Mouse (Mus musculus): ENCODE measurements around the gene Chst14.

The Chst14 gene

DNA sequence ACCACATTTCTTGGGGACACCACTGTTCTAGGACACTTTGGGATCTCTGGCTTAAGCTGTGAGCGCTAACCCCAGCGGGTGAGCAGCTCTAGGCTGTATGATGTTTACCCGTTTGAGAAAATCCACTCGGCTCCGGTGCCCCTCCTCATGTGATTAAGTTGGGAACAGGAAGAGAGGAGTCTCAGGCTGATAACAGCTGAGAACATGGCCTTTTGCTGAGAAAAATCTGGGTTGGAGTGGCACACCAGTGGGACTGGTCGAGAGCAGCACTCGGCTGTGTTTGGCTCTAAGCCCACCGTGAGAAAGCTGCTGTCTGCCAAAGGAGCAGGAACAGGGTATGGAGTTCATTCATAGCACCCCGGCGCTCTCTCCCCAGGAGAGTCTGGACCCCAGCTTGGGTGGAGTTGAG, 23.0 kb upstream of the Chst14 start:
- intact Hi-C loops (cut with DNase I) = loop anchor here (5.0 kb wide), 1 partner anchor 69 kb away; no protein-coding TSS in a partner anchor

GRCm38 (mm10) chr2:118905433-118906117, 20.7 kb upstream of the Chst14 start:
- intact Hi-C loops (cut with DNase I) = no loop called here

DNA sequence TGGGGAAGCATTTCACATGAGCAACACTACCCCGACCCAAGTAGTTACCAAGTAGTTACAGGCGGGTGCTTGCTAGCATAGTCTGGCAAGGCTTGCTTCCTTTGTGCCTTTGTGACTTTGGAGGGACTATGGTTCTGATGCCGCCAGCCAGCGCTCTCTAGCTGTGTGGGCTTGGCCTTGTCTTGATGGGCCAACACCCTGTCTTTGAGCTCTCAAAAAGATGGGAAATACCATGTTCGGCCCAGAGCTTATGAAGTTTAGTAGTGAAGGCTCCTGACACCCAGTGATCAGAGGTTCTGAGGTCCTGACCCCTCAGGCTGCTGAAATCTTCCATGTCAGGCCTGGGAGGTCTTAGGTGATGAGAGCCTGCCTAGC, 20.2 kb upstream of the Chst14 start:
- intact Hi-C loops (cut with DNase I) = no loop called here

- intact Hi-C loops (cut with DNase I) = no loop called here
Observed at GRCm38 (mm10) chr2:118907781-118908180, 18.5 kb upstream of the Chst14 start.

DNA sequence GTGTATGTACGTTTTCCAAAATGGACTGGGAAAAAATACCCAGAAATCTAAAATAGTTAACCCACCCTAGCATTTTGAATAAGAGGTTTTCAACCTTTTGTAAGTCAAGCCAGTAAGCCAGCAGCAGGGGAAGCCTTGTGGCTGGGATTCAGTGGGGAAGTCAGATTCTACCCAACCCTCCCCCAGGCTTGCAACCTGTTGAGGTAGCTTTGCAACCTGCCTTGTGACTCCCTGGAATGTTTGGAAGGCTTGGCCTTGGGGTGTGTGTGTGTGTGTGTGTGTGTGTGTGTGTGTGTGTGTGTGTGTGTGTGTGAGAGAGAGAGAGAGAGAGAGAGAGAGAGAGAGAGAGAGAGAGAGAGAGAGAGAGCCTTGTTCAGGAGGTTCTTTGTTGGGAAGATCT, 17.1 kb upstream of the Chst14 start:
- intact Hi-C loops (cut with DNase I) = no loop called here

DNA sequence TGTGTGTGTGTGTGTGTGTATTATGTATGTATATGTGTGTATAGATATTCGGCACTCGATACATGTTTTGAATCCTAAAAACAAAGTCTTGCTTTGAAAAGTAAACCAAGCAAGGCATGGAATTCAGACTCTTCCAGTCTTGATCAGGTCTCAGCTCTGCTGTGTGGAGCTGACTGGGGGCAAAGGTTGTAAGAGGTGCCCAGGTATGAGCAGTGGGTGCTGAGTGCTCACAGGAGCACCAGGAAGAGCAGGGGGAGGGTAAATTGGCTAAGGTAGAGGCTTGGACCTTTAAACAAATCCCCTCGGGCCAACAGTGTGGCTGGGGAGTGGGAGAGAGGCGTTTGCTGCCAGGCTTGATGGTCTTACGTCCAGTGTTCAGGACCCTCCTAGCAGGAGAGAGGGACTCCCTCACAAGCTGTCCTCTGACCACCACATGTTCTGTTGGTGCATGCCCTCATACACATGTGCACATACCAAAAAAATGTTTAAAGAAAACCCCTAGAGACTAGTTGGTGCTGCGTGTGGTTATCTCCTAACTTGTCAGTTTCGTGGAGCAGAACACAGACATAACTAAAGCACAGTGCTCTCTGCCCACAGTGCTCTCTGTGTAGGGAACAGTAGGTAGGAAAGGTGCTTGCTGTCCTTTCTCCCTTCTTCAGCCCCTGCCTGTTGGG, 15.6 kb upstream of the Chst14 start:
- intact Hi-C loops (cut with DNase I) = no loop called here

- intact Hi-C loops (cut with DNase I) = no loop called here
Observed at GRCm38 (mm10) chr2:118912706-118913105, 13.6 kb upstream of the Chst14 start.

DNA sequence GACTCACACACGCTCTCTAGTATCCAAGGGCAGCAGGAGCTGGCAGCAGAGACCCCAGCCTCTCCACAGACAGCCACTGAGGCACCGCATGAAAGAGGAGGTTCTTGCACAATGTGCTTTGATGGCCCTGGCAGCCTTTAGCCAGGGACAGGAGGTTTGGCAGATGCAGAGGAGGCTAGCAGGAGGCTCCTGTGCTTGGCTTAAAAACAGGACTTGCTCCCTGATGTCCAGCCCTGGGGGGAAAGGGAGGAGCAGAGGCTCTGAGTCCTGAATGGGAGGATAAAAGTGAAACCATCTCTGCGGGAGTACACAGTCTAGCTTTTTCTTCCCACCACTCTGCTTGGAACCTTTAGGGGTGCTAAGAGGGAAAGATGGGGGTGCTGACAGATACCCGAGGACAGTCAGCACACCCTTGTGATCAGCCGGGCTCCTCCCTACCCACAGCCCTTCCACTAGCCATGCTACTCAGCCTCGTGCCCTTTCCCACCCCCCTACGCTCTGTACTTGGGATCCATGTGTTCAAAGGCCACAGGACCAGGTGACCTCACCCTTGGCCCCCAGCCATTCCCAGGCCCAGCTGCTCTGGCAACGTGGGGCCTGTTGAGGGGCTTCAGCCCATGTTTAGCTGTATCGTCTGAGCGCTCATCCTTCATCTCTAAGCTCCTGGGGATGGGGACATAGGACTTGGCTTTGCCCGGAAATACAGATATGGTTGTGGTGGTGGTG, 12.6 kb upstream of the Chst14 start:
- intact Hi-C loops (cut with DNase I) = no loop called here

- intact Hi-C loops (cut with DNase I) = no loop called here
Observed at GRCm38 (mm10) chr2:118914685-118915084, 11.6 kb upstream of the Chst14 start.

- intact Hi-C loops (cut with DNase I) = no loop called here
Observed at GRCm38 (mm10) chr2:118916436-118916835, 9.9 kb upstream of the Chst14 start.

DNA sequence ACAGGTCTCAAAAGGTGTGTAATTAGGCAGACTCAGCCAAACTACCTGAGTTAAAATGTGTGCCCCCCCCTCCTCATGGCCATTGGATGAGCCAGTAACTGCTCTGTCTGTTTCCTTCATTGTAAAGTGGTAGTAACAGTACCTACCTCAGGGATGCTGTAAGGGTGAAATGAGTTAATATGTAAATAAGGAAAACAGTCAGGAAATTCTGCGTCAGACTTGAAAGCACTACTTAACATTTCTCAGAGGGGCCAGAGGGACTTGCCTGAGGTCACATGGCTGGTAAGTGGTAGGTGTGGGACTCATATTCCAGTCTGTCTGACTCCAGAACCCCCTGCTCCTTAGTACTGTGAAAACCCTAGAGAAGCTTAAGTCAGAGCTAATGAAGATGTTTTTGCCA, 7.8 kb upstream of the Chst14 start:
- intact Hi-C loops (cut with DNase I) = no loop called here

GRCm38 (mm10) chr2:118920428-118920827, 5.9 kb upstream of the Chst14 start:
- intact Hi-C loops (cut with DNase I) = no loop called here

GRCm38 (mm10) chr2:118925952-118926351, 344 bp upstream of the Chst14 start:
- intact Hi-C loops (cut with DNase I) = no loop called here

GRCm38 (mm10) chr2:118926998-118927739, 873 bp downstream of the Chst14 start:
- intact Hi-C loops (cut with DNase I) = no loop called here

GRCm38 (mm10) chr2:118941341-118941740, 15.0 kb downstream of the Chst14 start:
- intact Hi-C loops (cut with DNase I) = no loop called here

DNA sequence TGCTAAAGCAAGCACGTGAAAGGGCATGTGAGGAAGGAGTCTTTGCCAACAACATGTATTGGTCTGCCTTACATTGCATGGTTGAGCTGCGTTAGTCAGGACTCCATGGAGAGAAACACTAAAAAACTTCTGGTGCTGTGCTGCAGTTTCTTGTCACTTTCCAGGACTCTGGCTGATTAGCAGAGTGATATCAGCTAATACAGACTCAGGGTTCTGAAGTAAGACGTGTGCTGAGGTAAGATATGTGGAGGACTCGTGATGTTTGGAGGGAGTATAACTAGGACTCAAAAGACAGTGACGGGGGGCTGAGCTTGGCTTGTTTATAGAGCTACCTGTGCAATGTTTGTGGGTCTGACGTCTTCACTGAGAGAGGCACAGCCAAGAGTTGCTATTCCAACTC, 16.9 kb downstream of the Chst14 start:
- intact Hi-C loops (cut with DNase I) = no loop called here

DNA sequence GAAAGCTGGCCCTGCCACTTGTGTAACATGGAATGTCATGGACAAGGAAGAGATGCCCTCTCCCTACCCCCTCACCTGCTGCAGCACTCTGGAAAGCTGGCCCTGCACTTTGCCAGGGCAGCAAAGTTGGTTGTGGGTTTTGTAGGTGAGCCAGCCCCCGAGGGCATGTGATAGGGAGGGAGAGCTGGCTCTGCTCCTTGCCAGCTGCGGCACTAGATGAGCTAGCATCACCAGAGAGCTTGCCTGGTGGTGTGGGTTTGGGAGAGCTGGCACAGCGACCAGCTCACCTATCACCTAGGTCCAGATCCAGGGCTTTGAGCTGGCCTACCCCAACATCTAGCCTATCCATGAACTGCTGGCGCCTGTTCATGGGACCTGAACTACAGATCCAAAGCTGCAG, 22.5 kb downstream of the Chst14 start:
- intact Hi-C loops (cut with DNase I) = no loop called here

- intact Hi-C loops (cut with DNase I) = no loop called here
Observed at GRCm38 (mm10) chr2:118949699-118950098, 23.4 kb downstream of the Chst14 start.

GRCm38 (mm10) chr2:118956497-118956896, 30.2 kb downstream of the Chst14 start:
- intact Hi-C loops (cut with DNase I) = no loop called here

GRCm38 (mm10) chr2:118959644-118960043, 33.3 kb downstream of the Chst14 start:
- intact Hi-C loops (cut with DNase I) = no loop called here

DNA sequence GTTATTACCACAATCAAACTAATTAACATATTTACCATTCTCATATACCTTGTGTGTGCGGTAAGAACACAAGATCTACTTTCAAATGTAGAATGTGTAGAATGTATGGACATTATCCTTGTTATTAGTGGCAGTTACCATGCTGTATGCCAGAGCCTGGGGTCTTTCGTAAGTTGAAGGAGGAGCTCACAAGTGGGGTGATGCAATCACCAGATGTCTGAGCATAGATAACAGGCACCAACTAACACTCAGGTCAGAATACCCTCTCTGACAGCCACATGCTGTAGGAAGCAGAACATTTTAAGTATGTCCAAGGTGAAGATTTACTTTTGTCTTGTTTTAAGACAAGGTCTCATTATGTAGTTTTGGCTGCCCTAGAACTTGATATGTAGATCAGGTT, 34.1 kb downstream of the Chst14 start:
- intact Hi-C loops (cut with DNase I) = no loop called here

DNA sequence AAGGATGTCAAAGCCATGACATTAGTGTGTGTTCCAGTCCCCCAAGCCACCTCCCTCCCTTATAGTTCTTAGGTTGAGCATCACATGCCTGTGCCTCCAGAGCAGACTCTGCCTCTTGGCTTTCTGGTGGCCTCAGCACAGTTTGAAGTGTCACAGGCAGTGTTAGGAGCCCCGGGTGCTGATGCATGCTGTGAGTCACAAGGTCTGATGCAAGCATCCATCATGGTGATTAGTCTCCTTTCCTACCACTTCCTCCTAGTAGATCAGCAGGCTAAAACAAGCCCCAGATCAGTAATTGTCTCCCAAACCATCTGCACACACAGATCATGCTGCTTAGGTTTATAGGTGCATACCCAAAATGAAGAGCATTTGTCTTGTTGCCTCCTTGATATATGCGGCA, 35.2 kb downstream of the Chst14 start:
- intact Hi-C loops (cut with DNase I) = no loop called here
